Mouse (Mus musculus): ENCODE measurements at regions not wholly inside any gene's neighbourhood (a gene's known extent, or its start where the extent isn't known, plus 50 kb on each side); places are given as distances from the start of the nearest gene placed in this dataset.

DNA sequence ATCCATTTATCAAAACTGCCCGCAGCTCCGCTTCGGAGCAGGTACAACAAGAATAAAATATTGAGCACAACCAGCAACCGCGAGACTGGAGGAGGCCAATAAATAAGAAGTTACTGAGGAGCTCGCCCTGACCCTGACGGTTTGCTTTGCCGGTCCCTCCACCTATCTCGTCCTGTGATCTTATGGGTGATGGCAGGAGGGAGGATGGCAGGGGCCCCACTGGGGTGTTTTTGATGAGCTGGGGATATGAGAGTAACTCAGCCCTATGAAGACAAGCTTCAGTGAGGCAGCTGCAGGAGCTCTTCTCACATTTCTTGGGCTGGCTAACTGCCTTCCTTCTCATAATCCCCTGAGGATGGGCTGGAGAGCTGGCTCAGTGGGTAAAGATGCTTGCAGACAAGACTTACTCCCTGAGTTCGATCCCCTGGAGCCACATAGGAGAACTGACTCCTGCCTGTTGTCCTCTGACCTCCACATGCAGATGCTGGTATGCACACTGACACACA is 132.3 kb upstream of the Sdk2 start:
- peaks cover 5% of the 10 kb centered on the region for H3K4me1 ChIP-seq (ENCODE audit: control insufficient read depth, insufficient read depth, low read length)
- no peaks in the 10 kb centered on the region for H3K79me2 ChIP-seq (replicated peaks; ENCODE audit: control insufficient read depth, insufficient read depth, low read length)
- H3K36me3 ChIP-seq (ENCODE audit: control insufficient read depth, insufficient read depth, low read length), result no peaks in the 10 kb centered on the region
- no peak overlapping the region for H3K27ac ChIP-seq
- TF ChIP-seq POLR2A (IDR thresholded peaks at IDR 0.05; ENCODE audit: insufficient read depth, low read depth, low read length), result no peak
- no peak overlapping the region for H3K9ac ChIP-seq (ENCODE audit: low read depth, low read length)
- H3K4me3 ChIP-seq, result no peak overlapping the region
- DNase-seq, result no peak
- intact Hi-C loops (cut with DNase I), result loop anchor here (10.0 kb wide), 1 partner anchor 266 kb away; no protein-coding TSS in a partner anchor
- 43% methylated on average over 10 of the region's 10 CpGs for WGBS
- no peaks in the 10 kb centered on the region for H3K27me3 ChIP-seq (ENCODE audit: control insufficient read depth, insufficient read depth, low read length)

DNA sequence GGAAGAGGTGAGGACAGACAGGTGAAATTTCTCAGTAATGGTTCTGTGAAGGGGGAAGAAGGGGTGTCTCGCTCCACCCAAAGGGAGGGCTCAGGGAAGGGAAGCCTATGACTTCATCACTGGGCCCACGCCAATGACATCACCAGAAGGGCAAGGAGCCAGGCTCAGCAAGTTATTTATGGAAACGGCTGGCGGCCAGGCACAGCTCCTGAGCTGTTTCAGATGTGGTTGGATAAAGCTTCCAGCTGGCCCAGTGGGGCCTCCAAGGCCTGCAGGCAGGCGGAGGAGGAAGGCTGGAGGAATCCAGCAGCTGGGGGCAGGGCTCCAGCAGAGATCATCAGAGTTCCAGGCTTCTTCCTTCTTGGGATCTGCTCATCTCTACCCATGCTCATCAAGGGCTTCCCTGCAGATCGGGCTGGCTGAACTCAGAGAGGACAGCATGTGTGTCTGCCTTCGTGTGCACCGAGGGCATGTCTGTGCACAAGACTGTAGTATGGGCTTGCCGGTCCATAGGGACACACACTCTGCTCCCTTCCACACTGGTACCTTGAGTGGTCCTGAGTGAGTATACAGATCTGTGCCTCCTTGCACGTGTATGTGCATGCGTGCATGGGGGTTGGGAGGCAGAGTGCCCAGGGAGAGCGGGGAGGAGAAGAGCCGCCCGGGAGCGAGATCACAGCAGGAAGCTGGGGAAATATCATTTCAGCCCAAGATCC is 131.6 kb upstream of the Sdk2 start:
- TF ChIP-seq EP300 (IDR thresholded peaks at IDR 0.05; ENCODE audit: insufficient read depth, low read depth, low read length), result peak; percentile 91
- TF ChIP-seq POLR2A (IDR thresholded peaks at IDR 0.05; ENCODE audit: insufficient read depth, low read depth, low read length), result no peak
- TF ChIP-seq CTCF (IDR thresholded peaks at IDR 0.05), result peak; percentile 38
- intact Hi-C loops (cut with DNase I), result loop anchor here (10.0 kb wide), 1 partner anchor 266 kb away; no protein-coding TSS in a partner anchor
- DNase-seq, result peak; percentile 93 to 95
- Histone ChIP-seq H3K27me3 (ENCODE audit: control insufficient read depth, insufficient read depth, low read length) (no peaks in the 10 kb centered on the region), H3K27ac (peak overlapping the region; percentile 26; the same call in 1 of the 2 replicates), H3K4me1 (ENCODE audit: control insufficient read depth, insufficient read depth, low read length) (peaks cover 5% of the 10 kb centered on the region), H3K9ac (ENCODE audit: low read depth, low read length) (no peak overlapping the region), H3K79me2 (replicated peaks; ENCODE audit: control insufficient read depth, insufficient read depth, low read length) (no peaks in the 10 kb centered on the region), H3K4me3 (no peak overlapping the region), H3K36me3 (ENCODE audit: control insufficient read depth, insufficient read depth, low read length) (no peaks in the 10 kb centered on the region)
- WGBS, result 2% methylated on average over 15 of the region's 15 CpGs

DNA sequence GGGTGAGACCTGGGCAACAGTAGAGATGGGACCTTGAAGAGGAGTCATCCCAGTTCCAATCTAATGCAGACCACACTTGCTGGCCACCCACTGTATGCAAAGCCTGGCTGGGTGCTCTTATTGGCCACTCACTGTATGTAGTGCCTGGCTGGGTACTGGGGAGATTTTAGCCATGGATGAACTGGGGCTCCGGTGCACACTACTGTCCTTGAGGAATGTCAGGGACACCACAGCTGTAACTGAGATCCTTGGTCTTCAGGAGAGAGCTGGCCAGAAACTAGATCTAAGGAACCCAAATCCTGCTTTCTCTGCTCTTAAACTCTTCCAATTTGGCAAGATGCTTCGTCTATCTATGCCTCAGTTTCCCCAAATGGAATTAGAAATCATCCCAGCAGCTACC is 128.4 kb upstream of the Sdk2 start:
- WGBS, result 92% methylated on average over 2 of the region's 2 CpGs

DNA sequence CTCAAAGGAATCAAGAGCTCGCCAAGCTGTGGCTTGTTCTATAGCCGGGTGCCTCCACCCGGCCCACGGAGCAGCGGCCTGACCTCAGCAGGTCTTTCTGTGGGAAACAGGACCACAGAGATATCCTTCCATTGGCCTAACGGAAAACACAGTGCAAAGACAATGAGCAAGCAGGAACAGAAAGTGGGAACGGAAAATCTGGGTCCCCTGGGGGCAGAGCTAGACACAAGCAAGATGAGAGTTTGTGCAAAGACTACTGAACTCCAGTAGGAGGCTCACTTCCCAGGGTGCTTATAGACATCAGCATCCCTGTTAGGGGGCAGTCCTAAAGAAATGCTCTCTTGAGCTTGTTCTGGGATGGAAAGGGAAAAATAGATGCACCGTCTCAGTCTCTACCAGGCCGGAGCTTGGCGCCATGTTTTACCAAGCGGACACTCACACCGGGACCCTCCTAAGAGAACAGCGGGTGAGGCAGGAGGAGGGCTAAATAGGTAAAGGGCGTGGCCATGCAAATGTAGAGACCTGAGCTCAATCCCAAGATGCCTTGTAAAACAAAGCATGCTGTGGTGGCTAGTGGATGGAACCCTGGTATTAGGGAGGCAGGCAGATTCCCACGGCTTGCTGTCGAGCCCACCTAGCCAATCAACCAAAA is 127.3 kb upstream of the Sdk2 start:
- Histone ChIP-seq H3K27me3 (ENCODE audit: control insufficient read depth, insufficient read depth, low read length) (no peaks in the 10 kb centered on the region), H3K4me1 (ENCODE audit: control insufficient read depth, insufficient read depth, low read length) (peaks cover 5% of the 10 kb centered on the region), H3K79me2 (replicated peaks; ENCODE audit: control insufficient read depth, insufficient read depth, low read length) (no peaks in the 10 kb centered on the region), H3K36me3 (ENCODE audit: control insufficient read depth, insufficient read depth, low read length) (no peaks in the 10 kb centered on the region), H3K27ac (no peak overlapping the region), H3K4me3 (no peak overlapping the region), H3K9ac (ENCODE audit: low read depth, low read length) (no peak overlapping the region)
- 64% methylated on average over 16 of the region's 16 CpGs for WGBS
- intact Hi-C loops (cut with DNase I), result loop anchor here (10.0 kb wide), 1 partner anchor 271 kb away; no protein-coding TSS in a partner anchor
- TF ChIP-seq EP300 (IDR thresholded peaks at IDR 0.05; ENCODE audit: insufficient read depth, low read depth, low read length), result no peak
- peak; percentile 12; the same call in 1 of the 2 replicates for TF ChIP-seq CTCF (IDR thresholded peaks at IDR 0.05)
- DNase-seq, result peak in 1 of 2 experiments; percentile 11

More for the DNA sequence above, 128.4 kb upstream of the Sdk2 start:
- no peaks in the 10 kb centered on the region for H3K27me3 ChIP-seq (ENCODE audit: control insufficient read depth, insufficient read depth, low read length)
- intact Hi-C loops (cut with DNase I), result loop anchor here (10.0 kb wide), 1 partner anchor 270 kb away; no protein-coding TSS in a partner anchor
- H3K27ac ChIP-seq, result no peak overlapping the region
- no peak for DNase-seq
- H3K9ac ChIP-seq (ENCODE audit: low read depth, low read length), result no peak overlapping the region
- H3K36me3 ChIP-seq (ENCODE audit: control insufficient read depth, insufficient read depth, low read length), result no peaks in the 10 kb centered on the region
- H3K79me2 ChIP-seq (replicated peaks; ENCODE audit: control insufficient read depth, insufficient read depth, low read length), result no peaks in the 10 kb centered on the region
- H3K4me3 ChIP-seq, result no peak overlapping the region
- no peak for TF ChIP-seq EP300 (IDR thresholded peaks at IDR 0.05; ENCODE audit: insufficient read depth, low read depth, low read length)
- no peak for TF ChIP-seq CTCF (IDR thresholded peaks at IDR 0.05)
- no peak for TF ChIP-seq POLR2A (IDR thresholded peaks at IDR 0.05; ENCODE audit: insufficient read depth, low read depth, low read length)
- peaks cover 5% of the 10 kb centered on the region for H3K4me1 ChIP-seq (ENCODE audit: control insufficient read depth, insufficient read depth, low read length)

GRCm38 (mm10) chr11:114193018-114193417 is 126.2 kb upstream of the Sdk2 start:
- 96% methylated on average over 7 of the region's 7 CpGs for WGBS
- Histone ChIP-seq H3K27ac (no peak overlapping the region), H3K79me2 (replicated peaks; ENCODE audit: control insufficient read depth, insufficient read depth, low read length) (no peaks in the 10 kb centered on the region), H3K36me3 (ENCODE audit: control insufficient read depth, insufficient read depth, low read length) (no peaks in the 10 kb centered on the region), H3K4me1 (ENCODE audit: control insufficient read depth, insufficient read depth, low read length) (peaks cover under 1% of the 10 kb centered on the region; the same call in 1 of the 2 replicates), H3K27me3 (ENCODE audit: control insufficient read depth, insufficient read depth, low read length) (no peaks in the 10 kb centered on the region), H3K4me3 (no peak overlapping the region), H3K9ac (ENCODE audit: low read depth, low read length) (no peak overlapping the region)
- intact Hi-C loops (cut with DNase I), result loop anchor here (10.0 kb wide), 1 partner anchor 272 kb away; no protein-coding TSS in a partner anchor
- no peak for TF ChIP-seq CTCF (IDR thresholded peaks at IDR 0.05)
- DNase-seq, result no peak

GRCm38 (mm10) chr11:114191661-114192060 is 124.8 kb upstream of the Sdk2 start:
- 50% methylated on average over 5 of the region's 5 CpGs for WGBS
- TF ChIP-seq POLR2A (IDR thresholded peaks at IDR 0.05; ENCODE audit: insufficient read depth, low read depth, low read length) (no peak), EP300 (IDR thresholded peaks at IDR 0.05; ENCODE audit: insufficient read depth, low read depth, low read length) (no peak), CTCF (IDR thresholded peaks at IDR 0.05) (no peak)
- Histone ChIP-seq H3K27ac (no peak overlapping the region), H3K4me1 (ENCODE audit: control insufficient read depth, insufficient read depth, low read length) (no peaks in the 10 kb centered on the region), H3K79me2 (replicated peaks; ENCODE audit: control insufficient read depth, insufficient read depth, low read length) (no peaks in the 10 kb centered on the region), H3K9ac (ENCODE audit: low read depth, low read length) (no peak overlapping the region), H3K27me3 (ENCODE audit: control insufficient read depth, insufficient read depth, low read length) (no peaks in the 10 kb centered on the region), H3K4me3 (no peak overlapping the region), H3K36me3 (ENCODE audit: control insufficient read depth, insufficient read depth, low read length) (no peaks in the 10 kb centered on the region)
- no peak for DNase-seq
- intact Hi-C loops (cut with DNase I), result loop anchor here (10.0 kb wide), 1 partner anchor 273 kb away; no protein-coding TSS in a partner anchor

Measured in heart, adult 2 months (tissue).